Mouse (Mus musculus): ENCODE data around the gene Det1. TPM values are rescaled to one million over a fixed set of nuclear protein-coding genes. Genes with fewer than 3 reads are reported as not detected.

Gene Det1
- 15.6 and 17.7 TPM in 2 replicates for polyA plus RNA-seq (2014; fragmentation: Nextera tagmentation; extraction: Ambion mirVana)

GRCm38 (mm10) chr7:78846737-78847434 lies at the start of gene Det1:
Det1 (minus strand) TSS chr7:78847263.
- DNase-seq (ENCODE audit: low spot score) (peak; percentile 95), ATAC-seq (ENCODE audit: low read depth) (peak; percentile 94)
- no peaks in the 10 kb centered on the region for H3K27me3 ChIP-seq (replicated peaks; ENCODE audit: control insufficient read depth, insufficient read depth, low read length)
- H3K4me3 ChIP-seq (ENCODE audit: low read depth, low read length), result peak within 1 kb of the TSS; percentile 94
- peaks cover 8% of the 10 kb centered on the region; the same call in 1 of the 2 replicates for H3K4me1 ChIP-seq (ENCODE audit: control insufficient read depth, insufficient read depth, low read length)
- H3K36me3 ChIP-seq (ENCODE audit: control insufficient read depth, insufficient read depth, low read length), result peaks cover 22% of the 10 kb centered on the region
- WGBS, result under 1% methylated on average over 49 of the region's 54 CpGs
- no peaks in the 10 kb centered on the region for H3K9me3 ChIP-seq (ENCODE audit: control insufficient read depth, low read length)
- peak within 1 kb of the TSS; percentile 89 for H3K9ac ChIP-seq (ENCODE audit: low read depth, low read length)
- H3K27ac ChIP-seq (replicated peaks; ENCODE audit: low read depth, low read length), result peak within 1 kb of the TSS; percentile 76
- peak within 1 kb of the TSS; percentile 65 for H3K4me2 ChIP-seq (ENCODE audit: low read depth, low read length)

GRCm38 (mm10) chr7:78895653-78896333 lies 48.7 kb upstream of the Det1 start, which contains the start of gene Aen:
Aen (plus strand) TSS chr7:78895854.
- Histone ChIP-seq H3K27ac (replicated peaks; ENCODE audit: low read depth, low read length) (no peak within 1 kb of the TSS), H3K4me2 (ENCODE audit: low read depth, low read length) (peak within 1 kb of the TSS; percentile 75)

GRCm38 (mm10) chr7:78895021-78895652 lies 48.1 kb upstream of the Det1 start:
- H3K4me1 ChIP-seq (ENCODE audit: control insufficient read depth, insufficient read depth, low read length), result peaks cover 7% of the 10 kb centered on the region; the same call in 1 of the 2 replicates
- H3K36me3 ChIP-seq (ENCODE audit: control insufficient read depth, insufficient read depth, low read length), result no peaks in the 10 kb centered on the region
- H3K4me3 ChIP-seq (ENCODE audit: low read depth, low read length), result peak overlapping the region; percentile 74
- no peaks in the 10 kb centered on the region for H3K27me3 ChIP-seq (replicated peaks; ENCODE audit: control insufficient read depth, insufficient read depth, low read length)
- WGBS, result 51% methylated on average over 13 of the region's 13 CpGs
- H3K4me2 ChIP-seq (ENCODE audit: low read depth, low read length), result peak overlapping the region; percentile 75
- H3K9ac ChIP-seq (ENCODE audit: low read depth, low read length), result peak overlapping the region; percentile 50; the same call in 1 of the 2 replicates
- H3K27ac ChIP-seq (replicated peaks; ENCODE audit: low read depth, low read length), result no peak overlapping the region
- DNase-seq (ENCODE audit: low spot score) (no peak), ATAC-seq (ENCODE audit: low read depth) (no peak)
- no peaks in the 10 kb centered on the region for H3K9me3 ChIP-seq (ENCODE audit: control insufficient read depth, low read length)

More at GRCm38 (mm10) chr7:78895653-78896333, 48.7 kb upstream of the Det1 start, which contains the start of gene Aen:
- H3K9ac ChIP-seq (ENCODE audit: low read depth, low read length), result peak within 1 kb of the TSS; percentile 70
- H3K27me3 ChIP-seq (replicated peaks; ENCODE audit: control insufficient read depth, insufficient read depth, low read length), result no peaks in the 10 kb centered on the region
- under 1% methylated on average over 46 of the region's 53 CpGs for WGBS
- H3K9me3 ChIP-seq (ENCODE audit: control insufficient read depth, low read length), result no peaks in the 10 kb centered on the region
- H3K4me3 ChIP-seq (ENCODE audit: low read depth, low read length), result peak within 1 kb of the TSS; percentile 74
- ATAC-seq (ENCODE audit: low read depth) (peak; percentile 99), DNase-seq (ENCODE audit: low spot score) (peak; percentile 99)
- H3K4me1 ChIP-seq (ENCODE audit: control insufficient read depth, insufficient read depth, low read length), result peaks cover 7% of the 10 kb centered on the region; the same call in 1 of the 2 replicates
- no peaks in the 10 kb centered on the region for H3K36me3 ChIP-seq (ENCODE audit: control insufficient read depth, insufficient read depth, low read length)

- Histone ChIP-seq H3K9ac (ENCODE audit: low read depth, low read length) (no peak overlapping the region), H3K4me2 (ENCODE audit: low read depth, low read length) (no peak overlapping the region), H3K9me3 (ENCODE audit: control insufficient read depth, low read length) (no peaks in the 10 kb centered on the region), H3K4me1 (ENCODE audit: control insufficient read depth, insufficient read depth, low read length) (peaks cover 7% of the 10 kb centered on the region; the same call in 1 of the 2 replicates), H3K4me3 (ENCODE audit: low read depth, low read length) (no peak overlapping the region), H3K36me3 (ENCODE audit: control insufficient read depth, insufficient read depth, low read length) (no peaks in the 10 kb centered on the region), H3K27me3 (replicated peaks; ENCODE audit: control insufficient read depth, insufficient read depth, low read length) (0 out of 2 replicates have a peak, but pooled peaks cover 6% of the 10 kb centered on the region), H3K27ac (replicated peaks; ENCODE audit: low read depth, low read length) (no peak overlapping the region)
- WGBS, result 83% methylated on average over 10 of the region's 10 CpGs
- no peak for ATAC-seq (ENCODE audit: low read depth)
- no peak for DNase-seq (ENCODE audit: low spot score)
These were observed 46.9 kb upstream of the Det1 start for GRCm38 (mm10) chr7:78893917-78894316.

GRCm38 (mm10) chr7:78890641-78891040 lies 43.6 kb upstream of the Det1 start:
- Histone ChIP-seq H3K27me3 (replicated peaks; ENCODE audit: control insufficient read depth, insufficient read depth, low read length) (peaks cover 16% of the 10 kb centered on the region; the same call in 1 of the 2 replicates), H3K4me1 (ENCODE audit: control insufficient read depth, insufficient read depth, low read length) (0 out of 2 replicates have a peak, but pooled peaks cover 4% of the 10 kb centered on the region), H3K9ac (ENCODE audit: low read depth, low read length) (no peak overlapping the region), H3K27ac (replicated peaks; ENCODE audit: low read depth, low read length) (no peak overlapping the region), H3K9me3 (ENCODE audit: control insufficient read depth, low read length) (no peaks in the 10 kb centered on the region), H3K36me3 (ENCODE audit: control insufficient read depth, insufficient read depth, low read length) (no peaks in the 10 kb centered on the region), H3K4me2 (ENCODE audit: low read depth, low read length) (no peak overlapping the region), H3K4me3 (ENCODE audit: low read depth, low read length) (no peak overlapping the region)
- DNase-seq (ENCODE audit: low spot score) (peak; percentile 73), ATAC-seq (ENCODE audit: low read depth) (peak; percentile 10; the same call in 1 of the 2 replicates)
- 3% methylated on average over 16 of the region's 16 CpGs for WGBS

GRCm38 (mm10) chr7:78887431-78887842 lies 40.4 kb upstream of the Det1 start:
- peak; percentile 70 for DNase-seq (ENCODE audit: low spot score)
- 45% methylated on average over 9 of the region's 9 CpGs for WGBS
- H3K9me3 ChIP-seq (ENCODE audit: control insufficient read depth, low read length), result no peaks in the 10 kb centered on the region
- peak; percentile 60 for ATAC-seq (ENCODE audit: low read depth)
- H3K9ac ChIP-seq (ENCODE audit: low read depth, low read length), result no peak overlapping the region
- H3K27ac ChIP-seq (replicated peaks; ENCODE audit: low read depth, low read length), result no peak overlapping the region
- peaks cover 43% of the 10 kb centered on the region for H3K27me3 ChIP-seq (replicated peaks; ENCODE audit: control insufficient read depth, insufficient read depth, low read length)
- H3K36me3 ChIP-seq (ENCODE audit: control insufficient read depth, insufficient read depth, low read length), result no peaks in the 10 kb centered on the region
- no peak overlapping the region for H3K4me3 ChIP-seq (ENCODE audit: low read depth, low read length)
- no peak overlapping the region for H3K4me2 ChIP-seq (ENCODE audit: low read depth, low read length)
- peaks cover 9% of the 10 kb centered on the region; the same call in 1 of the 2 replicates for H3K4me1 ChIP-seq (ENCODE audit: control insufficient read depth, insufficient read depth, low read length)

- Histone ChIP-seq H3K4me2 (ENCODE audit: low read depth, low read length) (no peak overlapping the region), H3K9me3 (ENCODE audit: control insufficient read depth, low read length) (no peaks in the 10 kb centered on the region), H3K27ac (replicated peaks; ENCODE audit: low read depth, low read length) (no peak overlapping the region), H3K27me3 (replicated peaks; ENCODE audit: control insufficient read depth, insufficient read depth, low read length) (peaks cover 50% of the 10 kb centered on the region), H3K9ac (ENCODE audit: low read depth, low read length) (no peak overlapping the region), H3K4me1 (ENCODE audit: control insufficient read depth, insufficient read depth, low read length) (peaks cover 11% of the 10 kb centered on the region; the same call in 1 of the 2 replicates), H3K36me3 (ENCODE audit: control insufficient read depth, insufficient read depth, low read length) (no peaks in the 10 kb centered on the region), H3K4me3 (ENCODE audit: low read depth, low read length) (no peak overlapping the region)
- 71% methylated on average over 4 of the region's 4 CpGs for WGBS
- no peak for DNase-seq (ENCODE audit: low spot score)
- no peak for ATAC-seq (ENCODE audit: low read depth)
These were observed 39.4 kb upstream of the Det1 start for GRCm38 (mm10) chr7:78886496-78886895.

- H3K27me3 ChIP-seq (replicated peaks; ENCODE audit: control insufficient read depth, insufficient read depth, low read length), result peaks cover 59% of the 10 kb centered on the region
- no peak overlapping the region for H3K27ac ChIP-seq (replicated peaks; ENCODE audit: low read depth, low read length)
- H3K4me1 ChIP-seq (ENCODE audit: control insufficient read depth, insufficient read depth, low read length), result peaks cover 11% of the 10 kb centered on the region; the same call in 1 of the 2 replicates
- DNase-seq (ENCODE audit: low spot score) (no peak), ATAC-seq (ENCODE audit: low read depth) (no peak)
- H3K36me3 ChIP-seq (ENCODE audit: control insufficient read depth, insufficient read depth, low read length), result no peaks in the 10 kb centered on the region
- H3K4me3 ChIP-seq (ENCODE audit: low read depth, low read length), result no peak overlapping the region
- H3K9ac ChIP-seq (ENCODE audit: low read depth, low read length), result no peak overlapping the region
- 77% methylated on average over 5 of the region's 5 CpGs for WGBS
- no peak overlapping the region for H3K4me2 ChIP-seq (ENCODE audit: low read depth, low read length)
- no peaks in the 10 kb centered on the region for H3K9me3 ChIP-seq (ENCODE audit: control insufficient read depth, low read length)
These were observed 38.3 kb upstream of the Det1 start for GRCm38 (mm10) chr7:78885404-78885803.
